Mouse (Mus musculus): ENCODE measurements around the gene Efcab7.

The Efcab7 gene

DNA sequence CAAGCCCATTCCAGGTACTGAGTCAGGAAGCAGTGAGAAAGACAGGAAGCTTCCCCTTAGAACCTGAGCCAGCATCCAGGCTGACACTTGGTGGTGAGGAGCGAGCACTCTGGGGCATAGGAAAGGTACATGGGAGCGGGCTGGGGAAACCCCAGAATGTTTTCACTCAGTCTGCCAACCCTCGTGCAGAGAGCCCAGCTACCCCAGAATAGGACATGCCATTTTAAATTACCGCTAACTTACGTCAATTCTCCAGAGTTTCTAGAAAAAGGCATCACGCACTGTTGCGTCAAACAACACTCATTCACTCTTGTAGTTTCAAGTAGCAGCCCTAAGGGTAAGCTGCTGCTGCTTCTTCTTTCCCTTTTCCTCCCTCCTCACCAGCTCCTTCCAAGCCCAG is 116.0 kb downstream of the Efcab7 start:
- DNase-seq = no peak

DNA sequence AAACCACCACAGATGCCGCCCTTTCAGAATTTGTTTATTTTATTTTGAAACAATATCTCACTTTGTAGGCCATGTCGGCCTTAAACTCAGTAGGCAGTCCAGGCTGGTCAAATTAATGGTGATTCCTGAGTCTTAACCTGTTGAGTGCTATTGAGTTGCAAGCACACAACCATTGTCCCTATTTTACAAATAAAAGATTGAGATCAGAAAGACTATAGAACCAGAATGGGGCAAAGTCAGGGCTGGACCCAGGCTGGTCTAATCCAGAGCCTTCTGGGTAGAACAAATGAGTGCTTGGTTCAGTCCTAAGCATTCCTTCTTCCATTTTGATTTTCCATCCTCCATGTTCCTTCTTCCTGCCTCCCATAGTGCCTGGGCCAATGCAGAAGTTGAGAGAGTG is 117.5 kb downstream of the Efcab7 start:
- no peak for DNase-seq

DNA sequence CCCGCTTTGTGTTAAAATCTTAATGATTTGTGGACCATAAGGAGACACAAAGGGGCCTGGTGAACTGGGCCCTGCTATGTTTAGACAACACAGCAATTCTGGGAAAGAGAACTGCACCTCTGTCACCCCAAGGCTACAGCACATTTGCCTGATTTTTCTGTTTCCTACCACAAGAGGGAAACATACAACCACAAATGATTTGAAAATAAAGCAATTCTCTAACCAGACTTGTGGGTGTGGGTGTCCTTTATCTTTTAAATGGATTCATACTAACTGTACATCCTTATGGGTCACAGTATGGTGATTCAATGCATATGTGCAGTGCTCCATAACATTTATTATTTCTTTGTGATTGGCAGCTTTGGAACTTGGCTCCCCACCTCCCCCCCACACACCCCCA is 118.2 kb downstream of the Efcab7 start:
- no peak for DNase-seq

DNA sequence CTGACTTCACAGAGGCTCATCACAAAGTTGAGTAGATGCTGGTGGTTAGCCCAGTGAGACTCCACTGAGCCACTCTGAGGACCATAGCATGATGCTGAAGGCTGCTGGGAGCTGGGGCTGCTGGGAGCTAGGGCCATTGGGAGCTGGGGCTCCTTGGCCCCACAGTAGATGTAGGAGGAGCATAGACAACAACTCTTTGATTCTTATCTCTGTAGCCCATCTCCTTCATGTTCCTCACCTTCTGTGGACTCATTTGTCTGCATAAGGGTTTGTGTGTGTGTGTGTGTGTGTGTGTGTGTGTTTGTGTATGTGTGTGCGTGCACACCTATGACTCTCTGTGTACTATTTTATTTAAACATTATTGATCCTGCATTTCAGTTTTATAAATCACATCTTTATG is 118.9 kb downstream of the Efcab7 start:
- DNase-seq = no peak

DNA sequence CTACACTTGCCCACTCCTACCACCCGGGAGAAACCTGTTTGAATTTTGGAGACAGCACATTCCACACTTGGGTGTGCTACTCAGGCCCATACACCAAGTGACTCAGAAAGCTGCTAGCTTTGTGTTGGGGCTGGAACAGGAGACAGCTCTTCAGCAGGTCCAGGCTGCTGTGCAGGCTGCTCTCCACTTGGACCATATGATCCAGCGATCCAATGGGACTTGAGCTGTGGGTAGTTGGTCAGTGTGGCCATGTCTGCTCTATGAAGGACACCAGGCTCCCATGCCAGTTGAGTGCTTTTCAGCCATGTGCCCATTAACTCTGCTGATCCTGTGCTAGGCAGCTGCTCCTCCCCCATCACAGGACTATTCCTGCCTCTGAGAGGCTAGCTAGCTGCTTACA is 124.9 kb downstream of the Efcab7 start:
- no peak for DNase-seq

DNA sequence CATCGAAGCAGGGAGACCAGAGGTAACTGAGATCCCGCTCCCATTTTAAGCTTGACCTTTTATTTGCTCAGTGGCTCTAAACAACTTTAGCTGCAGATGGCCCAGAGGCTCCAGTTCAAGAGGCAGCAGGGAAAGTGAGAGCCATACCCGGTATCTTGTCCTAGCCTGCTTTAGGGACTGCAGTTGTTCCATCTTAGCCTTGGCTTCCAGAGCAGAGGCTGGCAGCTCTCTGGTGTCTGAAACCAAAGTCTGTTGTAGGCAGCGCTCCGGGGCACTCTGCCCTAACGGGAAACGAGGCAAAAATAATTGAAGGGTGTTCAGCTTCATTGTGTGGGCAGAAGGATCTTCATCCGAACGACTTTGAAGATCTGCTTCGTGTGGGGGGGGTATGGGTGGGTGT is 126.4 kb downstream of the Efcab7 start:
- DNase-seq = no peak

DNA sequence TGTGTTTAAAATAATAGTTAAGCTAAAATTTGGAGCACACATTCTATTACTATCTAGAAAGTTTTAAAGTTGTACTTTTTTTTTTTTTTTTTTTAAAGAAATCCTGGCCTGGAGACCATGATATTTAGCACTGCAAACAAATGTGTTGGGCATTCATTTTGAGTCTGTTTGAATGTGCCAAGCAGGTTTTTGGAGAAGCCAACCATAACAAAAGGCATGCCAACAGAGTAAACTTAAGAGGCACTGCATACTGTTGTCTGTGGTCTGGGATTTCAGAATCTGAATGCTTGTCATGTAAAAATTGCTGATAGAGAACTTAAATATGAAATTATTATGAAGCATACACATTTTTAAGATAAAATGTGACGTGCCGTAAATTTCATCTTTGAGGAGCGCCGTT is 128.2 kb downstream of the Efcab7 start:
- DNase-seq = no peak

DNA sequence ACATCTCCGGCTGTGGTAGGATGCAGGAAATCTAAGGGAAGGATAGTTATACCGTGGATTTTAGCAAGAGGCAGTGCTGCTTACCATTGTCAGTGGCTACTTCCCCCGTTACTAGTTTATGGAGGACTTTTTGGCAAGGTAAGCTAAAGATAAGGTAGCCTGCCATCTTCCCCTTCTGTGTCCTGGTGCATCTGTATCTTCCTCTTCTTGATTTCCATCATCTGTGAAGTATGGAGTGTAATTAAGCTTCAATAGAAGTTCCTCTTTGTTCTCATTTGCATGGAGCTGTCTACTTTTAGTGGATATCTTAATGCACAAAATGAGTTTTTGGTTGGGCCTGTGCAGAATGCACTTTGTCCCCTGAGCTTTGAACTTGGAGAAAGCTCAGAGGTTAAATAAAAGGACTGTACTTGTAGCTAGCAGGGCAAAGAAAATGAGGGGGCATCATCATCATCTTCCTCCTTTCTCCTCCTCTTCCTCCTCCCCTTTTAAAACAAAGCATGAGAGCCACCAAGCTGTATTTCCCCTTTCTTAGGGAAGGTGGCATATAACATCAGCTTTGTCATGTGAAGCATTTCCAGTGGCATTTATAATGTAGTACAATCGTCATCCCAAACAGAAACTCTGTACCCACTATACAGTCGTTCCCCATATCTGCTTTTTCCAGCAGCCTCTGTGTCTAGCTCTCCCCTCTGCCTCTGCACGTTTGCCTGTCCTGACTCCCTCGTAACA is 129.3 kb downstream of the Efcab7 start:
- DNase-seq = no peak

DNA sequence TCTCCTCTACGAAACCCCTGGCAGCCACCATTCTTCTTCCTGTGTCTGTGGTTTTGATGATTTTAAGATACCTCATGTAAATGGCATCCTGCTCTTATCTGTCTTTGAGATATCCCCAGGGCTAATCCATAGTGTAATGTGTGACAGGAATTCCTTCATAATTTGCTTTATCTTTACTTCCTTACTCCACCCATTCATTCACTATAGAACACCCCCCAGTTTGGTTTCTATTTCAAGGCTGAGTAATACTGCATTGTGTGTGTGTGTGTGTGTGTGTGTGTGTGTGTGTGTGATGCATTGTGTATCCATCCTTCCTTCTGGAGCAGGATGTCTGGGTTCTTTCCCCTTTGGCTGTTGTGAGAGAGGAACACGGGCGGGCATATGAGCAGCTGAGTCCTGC is 130.3 kb downstream of the Efcab7 start:
- DNase-seq = no peak
